Mouse (Mus musculus) heart, postnatal 0 days (tissue): ENCODE results near the gene Olfr467. TPM values are rescaled to one million over a fixed set of nuclear protein-coding genes. Genes with fewer than 3 reads are reported as not detected.

Experiments
- ATAC-seq: fragments of 200-750 bp; cut with Nextera tagmentation; 2 replicates; pipeline ENCODE4 v1.8.0; 2017; ENCODE audit warnings: low read depth, moderate number of reproducible peaks, moderate library complexity; ENCODE audit not compliant: insufficient read depth
- DNase-seq: peaks from one replicate; pipeline ENCODE4 v3.0.0-alpha.2; 2016; ENCODE audit warnings: low spot score
- H3K27ac ChIP-seq: fragments of 300-500 bp; sonication (generic); 2 replicates; pipeline ENCODE4 v1.5.1; 2014; ENCODE audit warnings: low read depth, mild to moderate bottlenecking
- H3K27me3 ChIP-seq: fragments of 300-500 bp; sonication (generic); 2 replicates; pipeline ENCODE4 v1.6.1; 2014; ENCODE audit warnings: low read length, mixed read lengths; ENCODE audit not compliant: control insufficient read depth, insufficient read depth
- H3K36me3 ChIP-seq: fragments of 300-500 bp; sonication (generic); replicated peaks from 2 replicates; pipeline ENCODE4 v1.6.1; 2014; ENCODE audit warnings: low read length, mixed read lengths; ENCODE audit not compliant: control insufficient read depth, insufficient read depth
- H3K4me1 ChIP-seq: fragments of 300-500 bp; sonication (generic); 2 replicates; pipeline ENCODE4 v1.6.1; 2014; ENCODE audit warnings: antibody characterized with exemption; ENCODE audit not compliant: control insufficient read depth, insufficient read depth
- H3K4me2 ChIP-seq: fragments of 300-500 bp; sonication (generic); 2 replicates; pipeline ENCODE4 v1.6.1; 2014; ENCODE audit warnings: low read depth, mild to moderate bottlenecking, low read length, moderate library complexity
- H3K4me3 ChIP-seq: fragments of 300-500 bp; sonication (generic); 2 replicates; pipeline ENCODE4 v1.5.1; 2014; ENCODE audit warnings: low read depth, low read length
- H3K9ac ChIP-seq: fragments of 300-500 bp; sonication (generic); replicated peaks from 2 replicates; pipeline ENCODE4 v1.6.1; 2014; ENCODE audit warnings: low read depth, low read length, mixed read lengths
- H3K9me3 ChIP-seq: fragments of 300-500 bp; sonication (generic); replicated peaks from 2 replicates; pipeline ENCODE4 v1.6.1; 2016; ENCODE audit warnings: low read length; ENCODE audit not compliant: control insufficient read depth
- CTCF ChIP-seq: IDR thresholded peaks from 2 replicates; pipeline ENCODE4 v1.5.1; 2016; ENCODE audit warnings: antibody characterized with exemption, control low read depth, low read depth
- EP300 ChIP-seq: IDR thresholded peaks from 2 replicates; pipeline ENCODE4 v1.6.1; 2016; ENCODE audit warnings: antibody characterized with exemption, low read depth
- WGBS: fragments of 180-500 bp; shearing (Covaris S2); extraction: QIAGEN DNeasy Blood & Tissue Kit; methylation state at CpG from one replicate; pipeline ENCODE4 v1.1.7; 2014; 5-methylcytosine and 5-hydroxymethylcytosine counted together
- polyA plus RNA-seq: library from polyadenylated mRNA; unstranded; fragments of >200 nt; fragmentation: Nextera tagmentation; extraction: Ambion mirVana; gene quantifications from 2 replicates; pipeline ENCODE4 v1.2.1, GENCODE M21; 2015
- total RNA-seq: library from RNA; depleted of rRNA; stranded (reverse); fragments of >200 nt; gene quantifications from 2 replicates; pipeline ENCODE4 v1.2.3, GENCODE M21; 2014; ENCODE audit warnings: low replicate concordance; rRNA removed

Olfr467 gene
- total RNA-seq: not detected in 2 replicates
- polyA plus RNA-seq: not detected in 2 replicates

DNA sequence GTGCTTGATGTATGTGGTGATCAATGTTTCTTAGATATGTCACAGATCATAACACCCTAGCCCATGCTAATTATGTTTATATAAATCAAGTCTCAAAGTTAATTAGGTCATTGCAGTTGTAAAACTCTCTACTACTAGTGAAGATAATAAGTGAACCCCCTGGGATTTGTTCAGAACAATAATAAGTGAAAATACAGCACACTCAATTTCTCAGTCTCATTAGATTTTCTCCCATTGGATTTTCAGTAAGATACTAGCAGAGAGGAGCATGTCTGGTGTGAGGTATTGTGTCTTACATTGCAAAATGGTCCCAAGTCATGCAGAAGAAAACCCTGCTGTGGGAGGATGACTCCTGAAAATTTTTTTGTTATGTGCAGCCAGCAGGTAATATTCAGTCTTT is at the start of gene Olfr467:
Gene Olfr467, plus strand, starts transcription at position 301 of the 400 bp plus-strand sequence.
- TF ChIP-seq CTCF (no peak), EP300 (no peak)
- Histone ChIP-seq H3K36me3 (no peaks in the 10 kb centered on the region), H3K9ac (no peak within 1 kb of the TSS), H3K9me3 (0 out of 2 replicates have a peak, but pooled peaks cover 5% of the 10 kb centered on the region), H3K27me3 (no peaks in the 10 kb centered on the region), H3K4me3 (no peak within 1 kb of the TSS), H3K4me1 (no peaks in the 10 kb centered on the region), H3K27ac (no peak within 1 kb of the TSS), H3K4me2 (no peak within 1 kb of the TSS)
- no peak for ATAC-seq
- no peak for DNase-seq

DNA sequence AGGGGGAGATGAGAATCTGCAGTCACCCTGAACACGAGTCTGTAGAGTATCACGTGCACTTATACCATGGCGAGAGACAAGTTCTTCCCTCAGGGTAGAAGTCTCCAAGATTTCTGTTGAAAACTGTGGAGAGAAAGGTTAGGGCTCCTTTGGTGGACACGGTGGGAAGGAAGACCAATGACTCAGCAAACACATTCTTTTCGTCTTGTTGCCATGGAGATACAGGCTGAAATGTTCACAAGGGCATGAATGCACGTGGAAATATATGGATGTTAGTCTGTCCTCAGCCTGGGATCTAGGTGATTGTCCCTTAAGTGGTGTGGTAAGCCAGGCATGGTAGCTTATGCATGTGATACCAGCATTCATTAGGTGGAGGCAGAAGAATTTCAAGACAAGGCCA is 41.3 kb upstream of the Olfr467 start:
- Histone ChIP-seq H3K4me1 (no peaks in the 10 kb centered on the region), H3K9me3 (no peaks in the 10 kb centered on the region), H3K9ac (no peak overlapping the region), H3K27me3 (no peaks in the 10 kb centered on the region), H3K4me2 (no peak overlapping the region), H3K27ac (no peak overlapping the region), H3K4me3 (no peak overlapping the region), H3K36me3 (no peaks in the 10 kb centered on the region)
- WGBS: 48% methylated on average over 6 of the region's 6 CpGs
- no peak for DNase-seq
- ATAC-seq: no peak
- TF ChIP-seq CTCF: no peak
- TF ChIP-seq EP300: no peak

DNA sequence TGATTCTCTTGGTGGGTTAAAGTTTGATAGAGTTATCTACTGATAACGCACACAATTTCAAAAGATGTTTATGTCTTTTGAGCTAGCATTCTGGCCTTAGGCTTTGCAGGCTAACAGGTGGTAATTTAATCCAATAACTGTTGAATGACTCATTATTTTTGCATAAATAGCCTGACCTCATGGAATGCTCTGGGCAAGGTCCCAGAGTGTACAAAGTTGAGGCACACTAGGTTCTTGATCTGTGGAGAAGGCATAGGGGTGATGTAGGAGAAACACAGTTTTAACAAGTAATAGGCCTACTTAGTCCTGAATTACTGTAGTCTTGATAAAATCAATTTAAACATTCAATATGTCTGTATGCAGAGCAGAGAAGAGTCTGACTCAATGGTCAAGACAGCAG is 33.8 kb upstream of the Olfr467 start:
- 41% methylated on average over 1 of the region's 1 CpGs for WGBS
- Histone ChIP-seq H3K9me3 (no peaks in the 10 kb centered on the region), H3K4me3 (no peak overlapping the region), H3K27me3 (no peaks in the 10 kb centered on the region), H3K9ac (no peak overlapping the region), H3K36me3 (no peaks in the 10 kb centered on the region), H3K27ac (no peak overlapping the region), H3K4me2 (no peak overlapping the region), H3K4me1 (peaks cover 6% of the 10 kb centered on the region; the same call in 1 of the 2 replicates)
- DNase-seq (no peak), ATAC-seq (peak; percentile 64)
- no peak for TF ChIP-seq CTCF
- TF ChIP-seq EP300: no peak

DNA sequence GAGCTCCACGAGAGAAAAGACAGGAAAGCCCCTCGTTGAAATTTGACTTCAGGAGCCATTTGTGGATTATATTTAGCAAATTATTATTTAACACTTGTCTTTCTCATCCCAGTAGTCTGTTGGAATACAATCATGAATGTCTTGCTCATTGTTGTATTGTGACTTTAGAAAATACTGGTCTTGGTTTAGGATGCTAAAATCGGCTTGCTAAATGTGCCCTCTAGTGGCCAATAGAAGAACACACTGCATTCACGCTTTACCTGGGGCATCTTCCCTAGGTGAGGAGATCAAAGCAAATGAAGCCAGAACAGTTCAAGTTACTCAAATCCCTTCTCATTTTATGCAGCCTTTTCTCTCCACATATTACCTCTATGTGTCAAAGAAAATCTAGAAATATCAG is 32.5 kb upstream of the Olfr467 start:
- TF ChIP-seq EP300 (no peak), CTCF (peak; percentile 70)
- Histone ChIP-seq H3K4me1 (peaks cover 6% of the 10 kb centered on the region; the same call in 1 of the 2 replicates), H3K9ac (no peak overlapping the region), H3K9me3 (no peaks in the 10 kb centered on the region), H3K27ac (no peak overlapping the region), H3K4me3 (no peak overlapping the region), H3K36me3 (no peaks in the 10 kb centered on the region), H3K4me2 (no peak overlapping the region), H3K27me3 (no peaks in the 10 kb centered on the region)
- peak; percentile 28 for DNase-seq
- no peak for ATAC-seq
- 40% methylated on average over 4 of the region's 4 CpGs for WGBS

DNA sequence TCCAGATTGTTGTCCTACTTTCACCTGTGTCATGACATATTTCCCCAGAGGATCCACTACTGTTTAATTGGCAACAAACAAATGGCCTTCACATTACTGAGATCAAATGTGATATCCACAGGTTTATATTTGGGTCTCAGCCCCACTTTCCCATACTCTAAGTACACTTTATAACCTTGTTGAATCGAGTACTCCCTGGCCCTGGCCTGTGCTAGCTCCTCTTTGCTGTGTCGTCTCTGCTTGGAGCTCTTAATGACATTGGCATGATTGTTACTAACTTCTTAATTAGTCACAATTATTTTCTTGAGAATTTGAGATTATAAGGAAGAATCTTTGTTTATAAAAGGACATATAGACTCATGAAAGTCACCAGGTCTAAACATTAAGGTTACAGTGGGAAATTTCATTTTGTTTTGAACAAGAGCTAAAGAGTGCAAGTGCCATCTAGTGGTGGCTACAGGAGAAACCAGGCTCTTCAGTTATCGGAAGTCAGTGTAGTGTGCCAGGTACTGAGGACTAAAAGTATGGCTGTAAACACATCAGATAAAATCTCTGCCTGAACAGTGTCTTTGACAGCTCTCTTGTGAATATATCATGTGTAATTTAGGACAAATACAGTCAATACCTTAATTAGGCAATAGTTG is 24.0 kb upstream of the Olfr467 start:
- no peaks in the 10 kb centered on the region for H3K9me3 ChIP-seq
- no peak overlapping the region for H3K9ac ChIP-seq
- no peak overlapping the region for H3K27ac ChIP-seq
- H3K4me3 ChIP-seq: no peak overlapping the region
- 52% methylated on average over 3 of the region's 3 CpGs for WGBS
- H3K27me3 ChIP-seq: no peaks in the 10 kb centered on the region
- TF ChIP-seq CTCF: peak; percentile 66
- TF ChIP-seq EP300: no peak
- ATAC-seq (no peak), DNase-seq (peak; percentile 8)
- H3K4me2 ChIP-seq: no peak overlapping the region
- H3K4me1 ChIP-seq: no peaks in the 10 kb centered on the region
- H3K36me3 ChIP-seq: no peaks in the 10 kb centered on the region

DNA sequence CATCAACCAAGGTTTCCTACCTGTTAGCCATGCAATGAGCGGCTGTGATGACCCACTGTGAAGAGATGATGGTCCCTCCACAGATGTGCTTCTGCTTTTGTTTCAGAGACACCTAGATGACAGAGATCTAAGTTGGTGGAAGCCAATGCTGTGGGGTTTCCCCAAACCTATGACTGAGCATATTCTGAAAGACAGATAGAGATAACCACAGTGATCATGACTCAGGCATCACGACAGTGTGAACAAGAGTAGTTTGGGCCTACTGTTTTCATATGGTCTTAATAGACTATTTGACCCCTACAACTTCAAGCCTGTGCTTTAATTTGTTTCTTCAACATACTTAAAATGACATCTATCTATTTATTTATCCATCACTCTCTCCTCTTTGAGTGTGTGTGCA is 15.6 kb upstream of the Olfr467 start:
- DNase-seq: no peak
- TF ChIP-seq CTCF (no peak), EP300 (no peak)
- Histone ChIP-seq H3K9ac (no peak overlapping the region), H3K4me1 (no peaks in the 10 kb centered on the region), H3K36me3 (no peaks in the 10 kb centered on the region), H3K4me3 (no peak overlapping the region), H3K9me3 (no peaks in the 10 kb centered on the region), H3K4me2 (no peak overlapping the region), H3K27ac (no peak overlapping the region), H3K27me3 (no peaks in the 10 kb centered on the region)
- ATAC-seq: no peak
- 68% methylated on average over 2 of the region's 2 CpGs for WGBS
